Mouse (Mus musculus): Measurements from ENCODE around the gene Bicdl2.

The Bicdl2 gene

GRCm38 (mm10) chr17:23660117-23660875 is at the start of gene Bicdl2:
TSS of gene Bicdl2 (plus strand) at chr17:23660506.
- peak in 1 of 2 experiments; percentile 49 for DNase-seq (ENCODE audit: low spot score in 2 of 2)

GRCm38 (mm10) chr17:23617087-23617486 is 43.2 kb upstream of the Bicdl2 start:
- DNase-seq (ENCODE audit: low spot score in 2 of 2), result no peak

- DNase-seq (ENCODE audit: low spot score in 2 of 2), result no peak
These were observed 40.0 kb upstream of the Bicdl2 start for GRCm38 (mm10) chr17:23620351-23620750.

DNA sequence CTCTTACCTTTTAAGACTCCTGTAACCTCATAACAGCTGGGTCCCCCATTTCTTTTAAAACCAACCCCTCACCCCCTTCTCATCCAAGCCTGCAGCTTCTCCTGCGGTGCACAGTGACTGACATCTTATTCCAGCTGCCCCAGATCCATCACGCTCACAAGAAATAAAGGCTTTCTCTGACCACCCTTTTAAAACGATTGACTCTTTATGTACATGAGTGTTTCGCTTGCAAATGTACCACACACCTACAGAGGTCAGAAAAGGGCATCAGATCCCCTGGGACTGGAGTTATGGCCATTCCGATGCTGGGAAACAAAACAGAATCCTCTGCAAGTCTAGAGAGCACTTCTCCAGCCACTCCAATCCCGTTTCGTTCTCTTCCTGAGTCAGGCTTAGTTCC is 32.5 kb upstream of the Bicdl2 start:
- no peak for DNase-seq (ENCODE audit: low spot score in 2 of 2)

DNA sequence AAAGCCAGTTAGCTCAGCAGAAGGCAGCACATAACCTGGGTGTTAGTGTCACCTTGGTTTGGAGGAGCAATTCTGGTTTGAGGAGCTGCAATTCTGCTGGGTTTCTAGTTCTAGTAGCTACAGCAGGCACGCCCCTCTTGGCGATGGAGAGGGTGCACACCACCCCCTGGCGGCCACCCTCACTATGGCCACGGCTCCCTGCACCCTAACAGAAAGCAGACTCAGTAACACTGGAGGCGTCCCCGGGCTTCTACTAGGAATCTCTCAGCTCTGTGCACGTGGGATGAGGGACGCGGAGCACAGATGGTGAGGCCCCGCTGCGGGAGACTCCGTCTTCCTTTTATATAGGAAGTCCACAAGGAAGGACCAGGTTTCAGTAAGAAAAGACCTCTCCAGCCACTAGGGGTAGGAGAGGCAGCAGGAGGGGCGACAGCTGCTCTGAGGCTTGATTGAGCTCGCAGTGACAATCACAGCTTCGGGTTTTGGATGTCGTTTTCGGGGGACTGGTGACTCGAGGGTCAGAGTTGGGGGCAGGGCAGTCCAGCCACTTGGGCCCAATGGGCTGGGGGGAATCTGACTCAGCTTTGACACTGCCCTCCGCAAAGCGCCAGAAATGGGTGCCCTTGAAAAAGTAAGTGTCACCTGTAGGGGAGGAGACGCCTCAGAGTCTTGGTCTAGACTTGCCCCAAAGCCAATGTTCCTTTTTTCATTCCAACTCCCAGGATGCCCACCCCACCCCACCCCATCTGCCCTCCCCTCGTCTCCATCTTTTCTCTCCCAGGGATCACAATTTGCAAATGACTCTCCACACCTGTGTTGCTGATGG is 29.9 kb upstream of the Bicdl2 start:
- peak; percentile 57 to 86 for DNase-seq (ENCODE audit: low spot score in 2 of 2)

GRCm38 (mm10) chr17:23631241-23631640 is 29.1 kb upstream of the Bicdl2 start:
- DNase-seq (ENCODE audit: low spot score in 2 of 2), result no peak

DNA sequence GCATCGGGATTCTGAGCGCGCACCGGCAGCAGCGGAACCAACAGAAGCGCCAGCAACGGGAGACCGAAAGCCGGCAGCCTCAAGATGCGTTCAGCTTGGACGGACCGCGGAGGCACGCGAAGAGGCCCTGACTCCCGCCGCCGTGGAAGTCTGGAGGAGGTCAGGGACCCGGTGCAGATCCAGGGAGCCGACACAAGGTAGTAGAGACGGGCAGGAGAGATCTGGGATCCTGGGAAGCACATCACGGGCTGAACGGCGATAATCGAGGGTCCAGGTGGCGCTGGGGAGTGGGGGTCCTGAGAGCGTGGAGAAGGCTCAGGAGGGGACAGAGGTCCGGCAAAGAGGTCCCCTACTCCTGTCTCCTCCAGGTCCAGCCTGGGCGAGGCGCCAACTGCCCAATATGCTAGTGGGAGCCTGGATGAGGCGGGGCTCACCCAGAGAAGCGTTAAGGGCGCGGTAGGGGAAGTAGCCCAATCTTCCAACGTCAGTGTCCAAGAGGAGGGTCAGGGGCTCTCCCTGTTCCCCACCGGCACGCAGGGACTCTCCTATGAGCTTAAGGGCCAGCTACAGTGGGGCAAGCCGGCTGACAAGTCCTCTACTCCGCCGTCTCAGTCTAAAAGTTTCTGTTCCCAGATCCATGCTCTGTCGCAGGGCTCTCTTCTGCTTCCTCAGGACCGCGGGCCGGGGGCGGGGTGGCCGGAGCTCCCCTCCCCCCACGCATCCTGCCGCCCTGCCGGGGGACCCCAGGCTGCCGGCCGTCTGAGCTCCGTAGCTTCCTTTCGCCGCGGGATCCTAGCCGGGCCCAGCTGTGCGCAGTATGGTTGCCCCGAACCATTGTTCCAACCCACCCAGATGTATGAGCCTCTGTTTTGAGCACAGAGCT is 15.5 kb upstream of the Bicdl2 start, which contains the start of gene Mmp25:
Gene Mmp25 (minus strand): TSS at position 665 of the 883 bp plus-strand sequence.
- DNase-seq (ENCODE audit: low spot score in 2 of 2), result no peak

- DNase-seq (ENCODE audit: low spot score in 2 of 2), result no peak
These were observed 14.4 kb upstream of the Bicdl2 start for GRCm38 (mm10) chr17:23645894-23646293.

GRCm38 (mm10) chr17:23651363-23651762 is 8.9 kb upstream of the Bicdl2 start:
- DNase-seq (ENCODE audit: low spot score in 2 of 2), result no peak

DNA sequence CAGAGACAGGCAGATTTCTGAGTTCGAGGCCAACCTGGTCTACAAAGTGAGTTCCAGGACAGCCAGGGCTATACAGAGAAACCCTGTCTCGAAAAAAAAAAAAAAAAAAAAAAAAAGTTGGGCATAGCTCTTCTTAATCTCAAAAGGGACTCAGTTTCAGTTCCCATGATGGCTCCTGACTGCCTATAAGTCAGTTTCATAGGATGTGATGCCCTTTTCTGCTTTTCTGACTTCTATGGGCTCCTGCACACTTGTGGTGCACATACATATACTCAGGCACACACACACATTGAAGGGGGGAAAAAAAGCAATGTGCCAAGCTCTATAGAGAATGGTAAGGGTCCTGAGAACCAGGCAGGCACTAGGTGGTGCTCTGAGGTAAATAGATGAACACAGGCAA is 7.0 kb upstream of the Bicdl2 start:
- no peak for DNase-seq (ENCODE audit: low spot score in 2 of 2)

GRCm38 (mm10) chr17:23654001-23654400 is 6.3 kb upstream of the Bicdl2 start:
- DNase-seq (ENCODE audit: low spot score in 2 of 2), result no peak

DNA sequence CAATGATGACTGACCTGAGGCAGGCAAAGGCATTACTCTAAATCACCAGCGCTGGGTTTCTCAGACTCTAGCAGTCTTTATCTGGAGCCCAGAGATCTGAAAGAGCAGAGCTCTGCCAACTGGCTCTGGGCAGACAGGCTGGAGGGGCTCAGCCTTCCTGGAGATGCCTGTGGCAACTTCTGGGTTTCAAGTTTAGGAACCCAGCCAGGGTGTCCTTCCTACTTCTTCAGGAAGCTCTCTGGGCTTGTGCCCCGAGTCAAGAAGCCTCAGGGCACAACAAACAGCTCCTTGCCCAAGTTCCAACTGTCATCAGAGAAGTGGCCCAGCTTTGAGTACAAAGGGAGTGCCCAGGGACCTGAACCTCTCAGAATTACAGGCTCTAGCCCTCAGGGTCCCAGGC is 5.9 kb upstream of the Bicdl2 start:
- DNase-seq (ENCODE audit: low spot score in 2 of 2), result no peak

DNA sequence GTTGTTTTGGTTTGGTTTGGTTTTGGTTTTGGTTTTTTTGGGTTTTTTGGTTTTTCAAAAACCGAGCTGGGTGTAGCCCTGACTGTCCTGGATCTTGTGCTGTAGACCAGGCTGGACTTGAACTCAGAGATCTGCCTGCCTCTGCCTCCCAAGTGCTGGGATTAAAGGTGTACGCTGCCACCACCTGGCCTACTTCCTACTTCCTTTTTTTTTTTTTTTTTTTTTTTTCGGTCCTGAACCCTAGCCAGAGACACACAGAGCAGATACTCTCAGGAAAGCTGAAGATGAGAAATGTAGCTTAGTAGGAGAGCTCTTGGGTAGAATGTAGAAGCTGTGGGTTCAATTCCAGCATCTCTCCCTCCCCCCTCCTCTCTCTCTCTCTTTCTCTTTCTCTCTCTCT is 1.9 kb upstream of the Bicdl2 start:
- DNase-seq (ENCODE audit: low spot score in 2 of 2), result no peak

- DNase-seq (ENCODE audit: low spot score in 2 of 2), result no peak
These were observed 532 bp downstream of the Bicdl2 start for GRCm38 (mm10) chr17:23660876-23661200.

DNA sequence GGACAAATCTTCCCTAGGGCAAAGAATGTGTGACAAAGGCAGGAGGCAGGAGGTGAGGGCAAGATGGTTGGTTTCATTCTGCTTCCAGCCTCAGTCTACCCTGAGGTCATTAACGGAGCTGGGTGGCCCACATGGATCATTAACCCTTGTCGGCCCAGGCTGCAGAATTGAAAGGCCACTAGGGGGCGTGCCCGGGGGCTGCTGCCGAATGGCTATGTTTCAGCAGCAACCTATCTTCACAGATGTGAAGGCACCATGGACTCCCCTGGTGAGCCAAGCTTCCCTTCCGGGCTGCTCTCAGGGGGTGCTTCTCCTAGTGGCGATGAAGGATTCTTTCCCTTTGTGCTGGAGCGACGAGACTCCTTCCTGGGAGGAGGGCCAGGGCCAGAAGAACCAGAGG is 1.2 kb downstream of the Bicdl2 start:
- DNase-seq (ENCODE audit: low spot score in 2 of 2), result peak in 1 of 2 experiments; percentile 43

DNA sequence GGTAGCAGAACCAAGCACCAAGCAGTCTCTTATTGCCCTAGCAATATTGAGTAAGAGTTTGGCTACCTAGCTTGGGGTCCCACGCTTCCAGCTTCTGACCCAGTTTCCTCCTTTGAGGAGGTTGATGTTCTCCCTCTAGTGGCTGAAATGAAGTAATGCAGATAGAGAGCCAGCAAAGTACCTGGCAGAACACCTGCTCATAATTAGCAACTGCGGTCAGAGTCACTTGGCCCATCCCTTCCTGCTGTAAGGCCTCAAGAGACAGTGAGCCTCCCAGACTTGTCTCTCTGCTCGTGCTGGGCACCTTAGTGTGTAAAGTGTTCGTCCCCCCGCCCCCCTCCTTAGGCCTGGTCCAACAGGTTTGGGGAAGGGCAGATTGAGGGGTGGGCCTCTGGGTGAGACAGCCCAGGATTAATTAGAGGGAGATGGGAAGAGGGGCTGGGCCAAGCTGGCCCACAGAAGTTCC is 4.3 kb downstream of the Bicdl2 start:
- peak in 1 of 2 experiments; percentile 44 for DNase-seq (ENCODE audit: low spot score in 2 of 2)

- DNase-seq (ENCODE audit: low spot score in 2 of 2), result no peak
These were observed 5.2 kb downstream of the Bicdl2 start for GRCm38 (mm10) chr17:23665511-23665910.

DNA sequence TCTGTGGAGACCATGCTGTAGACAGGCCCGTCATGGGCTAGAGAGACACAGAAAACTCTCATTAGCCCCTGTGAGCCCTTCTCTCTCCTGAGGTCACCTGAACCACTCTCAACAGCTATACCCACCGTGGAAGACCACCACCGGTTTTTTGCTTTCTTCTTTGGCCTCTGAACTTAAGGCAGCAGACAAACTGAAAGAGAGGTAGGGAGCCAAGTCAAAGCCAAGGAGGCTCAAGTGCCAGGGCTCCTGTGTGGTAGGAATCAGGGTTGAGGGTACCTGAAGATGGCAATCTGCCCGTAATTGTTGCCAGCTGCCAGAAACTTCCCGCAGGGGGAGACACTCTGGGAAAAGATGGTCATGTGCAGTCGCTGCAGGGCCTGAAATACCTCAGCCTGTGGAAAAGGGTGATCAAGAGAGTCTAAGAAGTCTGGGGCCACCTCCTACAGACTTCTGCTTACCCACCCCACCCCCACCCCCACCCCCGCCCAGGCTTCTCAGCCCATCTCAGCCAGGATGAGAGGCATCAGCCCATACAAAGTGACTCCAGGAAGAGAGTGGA is 10.3 kb downstream of the Bicdl2 start:
- no peak for DNase-seq (ENCODE audit: low spot score in 2 of 2)

GRCm38 (mm10) chr17:23671519-23671918 is 11.2 kb downstream of the Bicdl2 start:
- DNase-seq (ENCODE audit: low spot score in 2 of 2), result no peak

- DNase-seq (ENCODE audit: low spot score in 2 of 2), result no peak
These were observed 12.5 kb downstream of the Bicdl2 start for GRCm38 (mm10) chr17:23672761-23673160.

DNA sequence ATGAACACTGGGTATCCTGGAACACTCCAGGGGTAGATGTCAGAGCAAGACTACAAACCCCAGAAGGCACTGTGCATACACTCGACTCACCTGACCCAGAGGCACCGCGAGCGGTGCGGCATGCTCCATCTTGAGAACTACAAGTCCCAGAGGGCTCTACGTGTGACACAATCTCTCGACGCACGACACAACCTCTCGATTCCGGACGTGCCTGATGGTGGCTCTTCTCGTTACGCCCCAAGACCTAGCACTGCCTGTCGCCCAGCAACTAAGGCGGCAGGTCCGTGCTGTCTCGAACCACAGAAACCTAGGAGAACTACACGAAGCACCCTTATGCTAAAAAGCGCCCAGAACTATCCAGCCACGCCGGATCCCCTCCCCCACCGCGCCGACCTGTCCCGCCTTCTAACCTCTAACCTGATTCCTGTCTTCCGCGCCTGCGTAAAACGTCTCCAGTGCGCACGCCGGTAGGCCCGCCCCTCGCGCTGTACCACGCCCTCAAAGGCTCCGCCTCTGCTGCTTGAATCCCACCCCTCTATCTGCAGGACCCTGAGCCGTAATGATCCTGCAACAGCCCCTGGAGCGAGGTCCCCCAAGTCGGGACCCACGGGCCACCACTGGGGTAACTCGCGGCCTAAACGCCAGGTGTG is 13.2 kb downstream of the Bicdl2 start, which contains the start of the genes Hcfc1r1 and Thoc6:
Gene Hcfc1r1 (plus strand): TSS at position 173 of the 650 bp plus-strand sequence.
Gene Thoc6 (minus strand): TSS at position 459 of the 650 bp plus-strand sequence.
- peak; percentile 90 to 92 for DNase-seq (ENCODE audit: low spot score in 2 of 2)
